Mouse (Mus musculus): ENCODE measurements at regions not wholly inside any gene's neighbourhood (a gene's known extent, or its start where the extent isn't known, plus 50 kb on each side); places are given as distances from the start of the nearest gene placed in this dataset.

DNA sequence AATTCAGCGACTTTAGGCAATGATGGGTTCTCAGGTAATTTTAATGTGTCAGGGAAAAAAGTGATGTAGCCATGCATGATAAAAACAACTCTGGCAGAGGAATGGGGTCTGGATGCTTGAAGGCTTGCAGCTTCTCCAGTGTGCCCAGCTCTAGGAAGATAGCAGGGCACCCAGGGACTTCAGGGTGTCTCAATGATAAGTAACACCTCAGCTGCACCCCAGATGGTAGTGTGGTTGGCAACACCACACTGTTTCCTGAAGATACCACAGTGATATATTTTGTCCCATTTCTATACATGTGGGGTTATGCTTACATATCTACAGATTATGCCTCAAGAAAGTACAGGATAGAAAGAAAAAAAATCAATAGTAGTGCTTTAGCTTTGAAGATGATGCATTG is 1516.9 kb downstream of the 4930444P10Rik start:
- in situ Hi-C loops (cut with MboI; ENCODE audit: low pct_ligation_motif_present, low pct_unique_long_range_greater_than_20kb, low sequenced_read_pairs) = no loop called here
- H3K4me3 ChIP-seq (replicated peaks in 1 of 3; ENCODE audit: low read depth in 2 of 3, low read length in 2 of 3, poor library complexity in 1 of 3) = no peak overlapping the region
- no peak for DNase-seq (ENCODE audit: extremely low read depth)
- H3K9me3 ChIP-seq (replicated peaks; ENCODE audit: low read length) = no peaks in the 10 kb centered on the region
- no peak overlapping the region for H3K9ac ChIP-seq (ENCODE audit: insufficient read depth, low read depth)
- no peak overlapping the region for H3K27ac ChIP-seq (ENCODE audit: insufficient read depth, low read depth)
- no peaks in the 10 kb centered on the region for H3K27me3 ChIP-seq (replicated peaks)
- no peak overlapping the region for H3K4me2 ChIP-seq (ENCODE audit: insufficient read depth, low read depth, poor library complexity, severe bottlenecking)
- dilution Hi-C loops (cut with MboI; ENCODE audit: extremely low pct_ligation_motif_present, extremely low pct_unique_long_range_greater_than_20kb, low sequenced_read_pairs) = no loop called here
- peaks cover 0 to 11% of the 10 kb centered on the region in 2 experiments; a peak in 2 of 4 replicates for H3K4me1 ChIP-seq (ENCODE audit: control insufficient read depth in 1 of 2, insufficient read depth in 2 of 2)
- H3K36me3 ChIP-seq (replicated peaks in 1 of 2; ENCODE audit: control insufficient read depth in 1 of 2, insufficient read depth in 1 of 2, low read length in 1 of 2) = no peaks in the 10 kb centered on the region
- TF ChIP-seq MAX (IDR thresholded peaks at IDR 0.05; ENCODE audit: low read length) = no peak
- no peak for TF ChIP-seq HCFC1 (IDR thresholded peaks at IDR 0.05; ENCODE audit: low read depth, low read length)
- TF ChIP-seq RAD21 (IDR thresholded peaks at IDR 0.05; ENCODE audit: low read depth, low read length) = no peak
- no peak for TF ChIP-seq POLR2A (IDR thresholded peaks at IDR 0.05; ENCODE audit: low read depth, low read length)
- TF ChIP-seq TBP (conservative IDR thresholded peaks at IDR 0.05; ENCODE audit: low read depth, low read length) = no peak
- no peak for TF ChIP-seq SIN3A (IDR thresholded peaks at IDR 0.05; ENCODE audit: low read length)
- no peak for TF ChIP-seq USF2 (conservative IDR thresholded peaks at IDR 0.05; ENCODE audit: low read depth, low read length)
- no peaks in the 10 kb centered on the region for H3K79me2 ChIP-seq (replicated peaks; ENCODE audit: control insufficient read depth, extremely low read depth, insufficient read depth, poor library complexity, severe bottlenecking)

DNA sequence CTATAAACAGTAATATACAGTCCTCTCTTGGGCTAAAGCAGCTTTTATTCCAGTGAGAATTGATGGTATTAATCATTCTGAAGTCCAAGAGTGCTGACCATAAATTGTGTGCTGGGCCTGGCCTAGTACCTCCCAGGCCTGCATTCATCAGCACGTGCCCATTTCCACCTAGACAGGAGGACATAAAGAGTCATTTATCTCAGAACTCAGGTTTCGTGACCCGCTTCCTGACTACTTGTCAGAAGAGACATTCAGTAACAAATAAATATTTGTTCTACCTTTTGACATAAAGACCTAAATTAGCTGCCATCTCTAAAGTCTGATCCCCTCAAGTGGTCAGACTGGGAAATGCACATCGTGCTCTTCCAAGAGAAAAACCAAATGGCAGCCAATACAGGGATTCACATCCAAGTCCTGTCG is 1522.6 kb downstream of the 4930444P10Rik start:
- Histone ChIP-seq H3K4me1 (ENCODE audit: control insufficient read depth in 1 of 2, insufficient read depth in 2 of 2) (no peaks in the 10 kb centered on the region), H3K4me2 (ENCODE audit: insufficient read depth, low read depth, poor library complexity, severe bottlenecking) (no peak overlapping the region), H3K27ac (ENCODE audit: insufficient read depth, low read depth) (no peak overlapping the region), H3K79me2 (replicated peaks; ENCODE audit: control insufficient read depth, extremely low read depth, insufficient read depth, poor library complexity, severe bottlenecking) (no peaks in the 10 kb centered on the region), H3K27me3 (replicated peaks) (no peaks in the 10 kb centered on the region), H3K9me3 (replicated peaks; ENCODE audit: low read length) (no peaks in the 10 kb centered on the region), H3K36me3 (replicated peaks in 1 of 2; ENCODE audit: control insufficient read depth in 1 of 2, insufficient read depth in 1 of 2, low read length in 1 of 2) (no peaks in the 10 kb centered on the region), H3K4me3 (replicated peaks in 1 of 3; ENCODE audit: low read depth in 2 of 3, low read length in 2 of 3, poor library complexity in 1 of 3) (no peak overlapping the region), H3K9ac (ENCODE audit: insufficient read depth, low read depth) (no peak overlapping the region)
- TF ChIP-seq POLR2AphosphoS2 (IDR thresholded peaks at IDR 0.05; ENCODE audit: low read depth, low read length) (no peak), PAX5 (IDR thresholded peaks at IDR 0.05; ENCODE audit: low read length) (no peak), RAD21 (IDR thresholded peaks at IDR 0.05; ENCODE audit: low read depth, low read length) (peak; percentile 58), CTCF (conservative IDR thresholded peaks at IDR 0.05 in 1 of 2, IDR thresholded peaks at IDR 0.05 in 1 of 2; ENCODE audit: low read depth in 2 of 2, low read length in 2 of 2) (peak in 1 of 2 experiments; percentile 61; a peak in 3 of 4 replicates), SMC3 (IDR thresholded peaks at IDR 0.05; ENCODE audit: low read depth, low read length) (peak; percentile 49), NELFE (IDR thresholded peaks at IDR 0.05; ENCODE audit: low read depth, low read length) (no peak), ZC3H11A (IDR thresholded peaks at IDR 0.05; ENCODE audit: low read depth, low read length) (no peak), JUN (IDR thresholded peaks at IDR 0.05; ENCODE audit: insufficient read depth, low read depth, low read length) (no peak)
- in situ Hi-C loops (cut with MboI; ENCODE audit: low pct_ligation_motif_present, low pct_unique_long_range_greater_than_20kb, low sequenced_read_pairs) = no loop called here
- peak; percentile 36 for DNase-seq (ENCODE audit: extremely low read depth)
- dilution Hi-C loops (cut with MboI; ENCODE audit: extremely low pct_ligation_motif_present, extremely low pct_unique_long_range_greater_than_20kb, low sequenced_read_pairs) = no loop called here

DNA sequence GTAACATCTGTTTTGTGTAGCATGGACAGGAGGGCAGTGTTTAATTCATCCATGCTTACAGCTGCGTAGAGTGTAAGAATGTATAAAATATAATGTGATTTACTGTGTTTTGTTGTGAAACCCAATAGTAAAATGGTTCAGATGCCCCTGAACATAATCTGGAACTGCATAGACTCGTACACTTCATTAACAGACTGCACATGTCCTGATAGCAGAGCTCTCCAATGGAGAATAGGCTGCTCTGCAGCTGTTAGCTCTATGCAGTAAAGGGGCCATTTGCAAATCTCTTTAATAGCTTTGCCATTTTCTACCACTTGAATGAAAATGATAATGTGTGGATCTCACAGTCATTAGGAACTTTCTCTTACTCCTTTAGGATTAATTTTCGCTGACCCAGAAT is 1523.0 kb downstream of the 4930444P10Rik start:
- dilution Hi-C loops (cut with MboI; ENCODE audit: extremely low pct_ligation_motif_present, extremely low pct_unique_long_range_greater_than_20kb, low sequenced_read_pairs) = no loop called here
- TF ChIP-seq MAX (IDR thresholded peaks at IDR 0.05; ENCODE audit: low read length) (no peak), RAD21 (IDR thresholded peaks at IDR 0.05; ENCODE audit: low read depth, low read length) (no peak), BHLHE40 (IDR thresholded peaks at IDR 0.05; ENCODE audit: low read depth, low read length) (no peak), IRF4 (IDR thresholded peaks at IDR 0.05; ENCODE audit: low read depth, low read length) (no peak), KAT2A (IDR thresholded peaks at IDR 0.05; ENCODE audit: insufficient replicate concordance, low read length) (no peak), USF1 (IDR thresholded peaks at IDR 0.05; ENCODE audit: low read depth, low read length) (no peak), TBP (conservative IDR thresholded peaks at IDR 0.05; ENCODE audit: low read depth, low read length) (no peak), E2F4 (IDR thresholded peaks at IDR 0.05; ENCODE audit: insufficient replicate concordance, low read depth, low read length) (no peak), POLR2A (IDR thresholded peaks at IDR 0.05; ENCODE audit: low read depth, low read length) (no peak), JUND (conservative IDR thresholded peaks at IDR 0.05; ENCODE audit: low read depth, low read length) (no peak), CHD2 (IDR thresholded peaks at IDR 0.05; ENCODE audit: low read length) (no peak), ETS1 (conservative IDR thresholded peaks at IDR 0.05; ENCODE audit: low read depth, low read length) (no peak), UBTF (IDR thresholded peaks at IDR 0.05; ENCODE audit: low read depth, low read length) (no peak)
- DNase-seq (ENCODE audit: extremely low read depth) = no peak

More for the DNA sequence above, 1523.0 kb downstream of the 4930444P10Rik start:
- Histone ChIP-seq H3K4me2 (ENCODE audit: insufficient read depth, low read depth, poor library complexity, severe bottlenecking) (no peak overlapping the region), H3K27me3 (replicated peaks) (no peaks in the 10 kb centered on the region), H3K9me3 (replicated peaks; ENCODE audit: low read length) (no peaks in the 10 kb centered on the region), H3K4me1 (ENCODE audit: control insufficient read depth in 1 of 2, insufficient read depth in 2 of 2) (no peaks in the 10 kb centered on the region), H3K36me3 (replicated peaks in 1 of 2; ENCODE audit: control insufficient read depth in 1 of 2, insufficient read depth in 1 of 2, low read length in 1 of 2) (no peaks in the 10 kb centered on the region), H3K27ac (ENCODE audit: insufficient read depth, low read depth) (no peak overlapping the region), H3K79me2 (replicated peaks; ENCODE audit: control insufficient read depth, extremely low read depth, insufficient read depth, poor library complexity, severe bottlenecking) (no peaks in the 10 kb centered on the region), H3K4me3 (replicated peaks in 1 of 3; ENCODE audit: low read depth in 2 of 3, low read length in 2 of 3, poor library complexity in 1 of 3) (no peak overlapping the region), H3K9ac (ENCODE audit: insufficient read depth, low read depth) (no peak overlapping the region)
- in situ Hi-C loops (cut with MboI; ENCODE audit: low pct_ligation_motif_present, low pct_unique_long_range_greater_than_20kb, low sequenced_read_pairs) = no loop called here
